Mouse (Mus musculus): ENCODE measurements around the gene Apela.
A peak's percentile ranks its signal among the peaks of the same experiment; 100 is the strongest.

The Apela gene

GRCm38 (mm10) chr8:65037117-65037533, at the start of gene Apela:
Gene Apela, minus strand, starts transcription at chr8:65037336.
- DNase-seq (ENCODE audit: low spot score): peak; percentile 64

- no peak for DNase-seq (ENCODE audit: low spot score)
Observed at GRCm38 (mm10) chr8:65085680-65086079, 48.5 kb upstream of the Apela start.

GRCm38 (mm10) chr8:65080731-65081130, 43.6 kb upstream of the Apela start:
- DNase-seq (ENCODE audit: low spot score): no peak

GRCm38 (mm10) chr8:65074733-65075132, 37.6 kb upstream of the Apela start, which contains the start of gene Gm10663:
Gene Gm10663, plus strand, starts transcription at chr8:65075033.
- no peak for DNase-seq (ENCODE audit: low spot score)

- DNase-seq (ENCODE audit: low spot score): no peak
Observed at GRCm38 (mm10) chr8:65070996-65071395, 33.9 kb upstream of the Apela start.

- DNase-seq (ENCODE audit: low spot score): no peak
Observed at GRCm38 (mm10) chr8:65068473-65068819, 31.3 kb upstream of the Apela start.

- peak; percentile 1 for DNase-seq (ENCODE audit: low spot score)
Observed at GRCm38 (mm10) chr8:65067694-65068472, 30.7 kb upstream of the Apela start.

- no peak for DNase-seq (ENCODE audit: low spot score)
Observed at GRCm38 (mm10) chr8:65067031-65067430, 29.9 kb upstream of the Apela start.

GRCm38 (mm10) chr8:65065622-65066021, 28.5 kb upstream of the Apela start:
- no peak for DNase-seq (ENCODE audit: low spot score)

GRCm38 (mm10) chr8:65064071-65064470, 26.9 kb upstream of the Apela start:
- no peak for DNase-seq (ENCODE audit: low spot score)

GRCm38 (mm10) chr8:65062195-65062594, 25.1 kb upstream of the Apela start:
- DNase-seq (ENCODE audit: low spot score): no peak

GRCm38 (mm10) chr8:65056722-65057121, 19.6 kb upstream of the Apela start:
- no peak for DNase-seq (ENCODE audit: low spot score)

- no peak for DNase-seq (ENCODE audit: low spot score)
Observed at GRCm38 (mm10) chr8:65053968-65054367, 16.8 kb upstream of the Apela start.

GRCm38 (mm10) chr8:65053554-65053953, 16.4 kb upstream of the Apela start:
- DNase-seq (ENCODE audit: low spot score): no peak

- no peak for DNase-seq (ENCODE audit: low spot score)
Observed at GRCm38 (mm10) chr8:65047801-65048200, 10.7 kb upstream of the Apela start.

GRCm38 (mm10) chr8:65047193-65047592, 10.1 kb upstream of the Apela start:
- no peak for DNase-seq (ENCODE audit: low spot score)

GRCm38 (mm10) chr8:65046565-65046964, 9.4 kb upstream of the Apela start:
- DNase-seq (ENCODE audit: low spot score): no peak

GRCm38 (mm10) chr8:65034136-65034535, 3.0 kb downstream of the Apela start:
- no peak for DNase-seq (ENCODE audit: low spot score)

GRCm38 (mm10) chr8:65033056-65033455, 4.1 kb downstream of the Apela start:
- DNase-seq (ENCODE audit: low spot score): no peak

GRCm38 (mm10) chr8:65032107-65032506, 5.0 kb downstream of the Apela start:
- DNase-seq (ENCODE audit: low spot score): no peak

GRCm38 (mm10) chr8:65030735-65031485, 6.2 kb downstream of the Apela start:
- no peak for DNase-seq (ENCODE audit: low spot score)

- DNase-seq (ENCODE audit: low spot score): no peak
Observed at GRCm38 (mm10) chr8:65029776-65030175, 7.4 kb downstream of the Apela start.

- DNase-seq (ENCODE audit: low spot score): no peak
Observed at GRCm38 (mm10) chr8:65028959-65029686, 8.0 kb downstream of the Apela start.

Data from retina, embryonic 14.5 days (tissue).